Mouse (Mus musculus) forebrain, embryonic 16.5 days (tissue): ENCODE data around the gene Bzw2. TPM values are rescaled to one million over a fixed set of nuclear protein-coding genes. Genes with fewer than 3 reads are reported as not detected.

ENCODE experiments used
- ATAC-seq: fragments of 200-750 bp; cut with Nextera tagmentation; 2 replicates; pipeline ENCODE4 v1.8.0; 2017; ENCODE audit warnings: mild to moderate bottlenecking, moderate library complexity
- H3K27ac ChIP-seq: fragments of 300-500 bp; sonication (generic); 2 replicates; pipeline ENCODE4 v1.5.1; 2014; ENCODE audit warnings: low read length, control low read depth
- H3K27me3 ChIP-seq: fragments of 300-500 bp; sonication (generic); replicated peaks from 2 replicates; pipeline ENCODE4 v1.6.1; 2014; ENCODE audit warnings: low read length; ENCODE audit not compliant: control insufficient read depth, insufficient read depth
- H3K36me3 ChIP-seq: fragments of 300-500 bp; sonication (generic); 2 replicates; pipeline ENCODE4 v1.6.1; 2014; ENCODE audit not compliant: control insufficient read depth, insufficient read depth
- H3K4me1 ChIP-seq: fragments of 300-500 bp; sonication (generic); replicated peaks from 2 replicates; pipeline ENCODE4 v1.6.1; 2014; ENCODE audit warnings: low read length; ENCODE audit not compliant: control insufficient read depth, insufficient read depth
- H3K4me2 ChIP-seq: fragments of 300-500 bp; sonication (generic); 2 replicates; pipeline ENCODE4 v1.6.1; 2014; ENCODE audit warnings: mild to moderate bottlenecking, low read length, control low read depth
- H3K4me3 ChIP-seq: fragments of 300-500 bp; sonication (generic); replicated peaks from 2 replicates; pipeline ENCODE4 v1.5.1; 2014; ENCODE audit warnings: mild to moderate bottlenecking, low read length, control low read depth
- H3K9ac ChIP-seq: fragments of 300-500 bp; sonication (generic); replicated peaks from 2 replicates; pipeline ENCODE4 v1.6.1; 2014; ENCODE audit warnings: low read depth, low read length, control low read depth
- H3K9me3 ChIP-seq: fragments of 300-500 bp; sonication (generic); 2 replicates; pipeline ENCODE4 v1.6.1; 2016; ENCODE audit warnings: low read length; ENCODE audit not compliant: control insufficient read depth
- WGBS: fragments of 180-500 bp; shearing (Covaris S2); extraction: QIAGEN DNeasy Blood & Tissue Kit; methylation state at CpG from one replicate; pipeline ENCODE4 v1.1.7; 2014; 5-methylcytosine and 5-hydroxymethylcytosine counted together
- polyA plus RNA-seq: library from polyadenylated mRNA; unstranded; fragments of >200 nt; fragmentation: Nextera tagmentation; extraction: Ambion mirVana; gene quantifications from 2 replicates; pipeline ENCODE4 v1.2.1, GENCODE M21; 2015

Gene Bzw2
- polyA plus RNA-seq, 1 experiment from 2014 or later: 542 TPM

- Histone ChIP-seq H3K4me1 (no peaks in the 10 kb centered on the region), H3K4me2 (no peak overlapping the region), H3K9ac (no peak overlapping the region), H3K27me3 (no peaks in the 10 kb centered on the region), H3K27ac (no peak overlapping the region), H3K9me3 (no peaks in the 10 kb centered on the region), H3K4me3 (no peak overlapping the region), H3K36me3 (peaks cover 44% of the 10 kb centered on the region)
- 97% methylated on average over 3 of the region's 3 CpGs for WGBS
- ATAC-seq: no peak
Observed at GRCm38 (mm10) chr12:36119244-36119643, 38.6 kb downstream of the Bzw2 start.

GRCm38 (mm10) chr12:36117161-36117560 lies 40.7 kb downstream of the Bzw2 start:
- peaks cover 46% of the 10 kb centered on the region for H3K36me3 ChIP-seq
- H3K4me2 ChIP-seq: no peak overlapping the region
- no peaks in the 10 kb centered on the region for H3K9me3 ChIP-seq
- H3K4me3 ChIP-seq: no peak overlapping the region
- no peak overlapping the region for H3K9ac ChIP-seq
- 94% methylated on average over 6 of the region's 6 CpGs for WGBS
- no peak overlapping the region for H3K27ac ChIP-seq
- no peaks in the 10 kb centered on the region for H3K4me1 ChIP-seq
- no peaks in the 10 kb centered on the region for H3K27me3 ChIP-seq
- no peak for ATAC-seq

- ATAC-seq: no peak
- Histone ChIP-seq H3K4me3 (no peak overlapping the region), H3K4me1 (no peaks in the 10 kb centered on the region), H3K4me2 (no peak overlapping the region), H3K9ac (no peak overlapping the region), H3K27me3 (no peaks in the 10 kb centered on the region), H3K27ac (no peak overlapping the region), H3K36me3 (peaks cover 48% of the 10 kb centered on the region), H3K9me3 (no peaks in the 10 kb centered on the region)
- 93% methylated on average over 3 of the region's 3 CpGs for WGBS
Observed at GRCm38 (mm10) chr12:36112081-36112480, 45.8 kb downstream of the Bzw2 start.

- H3K27me3 ChIP-seq: no peaks in the 10 kb centered on the region
- H3K4me3 ChIP-seq: no peak overlapping the region
- 89% methylated on average over 5 of the region's 5 CpGs for WGBS
- H3K27ac ChIP-seq: no peak overlapping the region
- H3K9me3 ChIP-seq: no peaks in the 10 kb centered on the region
- no peaks in the 10 kb centered on the region for H3K4me1 ChIP-seq
- no peak for ATAC-seq
- no peak overlapping the region for H3K9ac ChIP-seq
- peaks cover 52% of the 10 kb centered on the region for H3K36me3 ChIP-seq
- H3K4me2 ChIP-seq: no peak overlapping the region
Observed at GRCm38 (mm10) chr12:36111110-36111509, 46.8 kb downstream of the Bzw2 start.

- ATAC-seq: peak; percentile 85
- Histone ChIP-seq H3K4me2 (no peak overlapping the region), H3K27me3 (no peaks in the 10 kb centered on the region), H3K9me3 (no peaks in the 10 kb centered on the region), H3K9ac (no peak overlapping the region), H3K27ac (no peak overlapping the region), H3K4me3 (no peak overlapping the region), H3K4me1 (no peaks in the 10 kb centered on the region), H3K36me3 (peaks cover 49% of the 10 kb centered on the region)
- 80% methylated on average over 5 of the region's 5 CpGs for WGBS
Observed at GRCm38 (mm10) chr12:36110457-36110856, 47.4 kb downstream of the Bzw2 start.

GRCm38 (mm10) chr12:36108442-36108841 lies 49.4 kb downstream of the Bzw2 start:
- peaks cover 46% of the 10 kb centered on the region for H3K36me3 ChIP-seq
- H3K27ac ChIP-seq: no peak overlapping the region
- H3K4me2 ChIP-seq: no peak overlapping the region
- no peak for ATAC-seq
- 92% methylated on average over 5 of the region's 5 CpGs for WGBS
- no peak overlapping the region for H3K4me3 ChIP-seq
- H3K4me1 ChIP-seq: no peaks in the 10 kb centered on the region; the same call in 1 of the 2 replicates
- H3K9me3 ChIP-seq: no peaks in the 10 kb centered on the region
- no peak overlapping the region for H3K9ac ChIP-seq
- no peaks in the 10 kb centered on the region for H3K27me3 ChIP-seq

GRCm38 (mm10) chr12:36103592-36103910 lies 54.3 kb downstream of the Bzw2 start:
- Histone ChIP-seq H3K9me3 (no peaks in the 10 kb centered on the region), H3K27me3 (no peaks in the 10 kb centered on the region), H3K4me3 (no peak overlapping the region), H3K4me1 (peaks cover 5% of the 10 kb centered on the region), H3K27ac (peak overlapping the region; percentile 58), H3K36me3 (peaks cover 36% of the 10 kb centered on the region), H3K4me2 (no peak overlapping the region), H3K9ac (no peak overlapping the region)
- peak; percentile 60 for ATAC-seq
- 45% methylated on average over 4 of the region's 4 CpGs for WGBS

GRCm38 (mm10) chr12:36102733-36103591 lies 54.9 kb downstream of the Bzw2 start:
- Histone ChIP-seq H3K4me1 (peaks cover 5% of the 10 kb centered on the region), H3K27me3 (no peaks in the 10 kb centered on the region), H3K9ac (no peak overlapping the region), H3K4me3 (no peak overlapping the region), H3K4me2 (no peak overlapping the region), H3K9me3 (no peaks in the 10 kb centered on the region), H3K36me3 (peaks cover 34% of the 10 kb centered on the region), H3K27ac (peak overlapping the region; percentile 58)
- peak; percentile 93 for ATAC-seq
- 65% methylated on average over 8 of the region's 8 CpGs for WGBS

GRCm38 (mm10) chr12:36095371-36095880 lies 62.5 kb downstream of the Bzw2 start:
- no peak overlapping the region for H3K4me3 ChIP-seq
- ATAC-seq: peak; percentile 74
- no peaks in the 10 kb centered on the region for H3K9me3 ChIP-seq
- H3K4me2 ChIP-seq: no peak overlapping the region
- WGBS: 24% methylated on average over 7 of the region's 7 CpGs
- H3K9ac ChIP-seq: no peak overlapping the region
- peaks cover 19% of the 10 kb centered on the region for H3K36me3 ChIP-seq
- no peaks in the 10 kb centered on the region for H3K27me3 ChIP-seq
- H3K4me1 ChIP-seq: 0 out of 2 replicates have a peak, but pooled peaks cover 2% of the 10 kb centered on the region
- no peak overlapping the region for H3K27ac ChIP-seq
